Comparison of ENCODE assay signal across 23 mouse cellular contexts in the genomic region with DNA sequence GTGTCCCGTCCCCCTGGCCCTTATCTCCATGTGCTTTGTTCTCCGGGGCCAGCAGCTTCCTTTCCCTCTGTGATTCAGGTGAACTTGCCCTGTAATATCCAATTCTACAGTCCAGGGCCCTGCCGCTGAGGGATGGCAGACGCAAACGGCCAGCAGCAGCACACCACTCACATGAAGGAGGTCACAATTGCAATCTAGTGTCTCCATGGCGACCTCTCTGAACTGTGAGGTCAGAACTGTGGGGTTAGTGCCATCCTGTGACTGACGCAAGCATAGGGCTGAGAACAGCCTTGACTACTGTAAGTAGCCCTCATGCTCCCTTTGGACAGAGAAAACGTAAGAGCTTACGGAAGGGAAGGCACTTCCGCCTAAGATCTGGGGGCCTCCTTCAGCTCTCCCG.
"Had no signal": no experiment of that assay in that cellular context is flagged by ENCODE, and none has a peak within 500 bp of the region (broad histone marks: within the 10 kb centered on the region; RNA-seq: fewer than 3 reads in every experiment).

No protein-coding gene starts in this region.

- H3K27ac ChIP-seq: gastrocnemius, adult 2 months; heart, embryonic 10.5 days; hindbrain, embryonic 13.5 days; hindbrain, embryonic 15.5 days; hindbrain, postnatal 0 days; kidney, embryonic 15.5 days; kidney, postnatal 0 days; layer of hippocampus, adult 2 months; limb, embryonic 13.5 days; limb, embryonic 15.5 days; liver, embryonic 14.5 days had no signal

- H3K36me3 ChIP-seq: heart, embryonic 10.5 days; heart, embryonic 12.5 days; hindbrain, embryonic 13.5 days; hindbrain, embryonic 15.5 days; kidney, embryonic 15.5 days; limb, embryonic 13.5 days; limb, embryonic 15.5 days had no signal

- H3K4me3 ChIP-seq: gastrocnemius, adult 2 months; heart, embryonic 10.5 days; heart, embryonic 12.5 days; hindbrain, embryonic 13.5 days; hindbrain, embryonic 15.5 days; kidney, embryonic 15.5 days; layer of hippocampus, adult 2 months; limb, embryonic 13.5 days; limb, embryonic 15.5 days had no signal

- H3K9ac ChIP-seq: heart, embryonic 12.5 days; hindbrain, embryonic 13.5 days; hindbrain, embryonic 15.5 days; kidney, embryonic 15.5 days; limb, embryonic 13.5 days; limb, embryonic 15.5 days; liver, embryonic 14.5 days had no signal

- DNase-seq: gastrocnemius, adult 2 months; gastrocnemius, postnatal 10 days; gastrocnemius, postnatal 25 days; heart, adult 18-20 months; heart, postnatal 14 days; heart, postnatal 36 days; kidney, adult 11 months; kidney, adult 2 months; kidney, adult 9 months; kidney, postnatal 14 days; kidney, postnatal 4 days; left cerebral cortex, postnatal 4 days had no signal

- H3K4me1 ChIP-seq: heart, embryonic 12.5 days; hindbrain, embryonic 13.5 days; hindbrain, embryonic 15.5 days; limb, embryonic 13.5 days; limb, embryonic 15.5 days had no signal

- H3K27me3 ChIP-seq: heart, embryonic 12.5 days; hindbrain, embryonic 13.5 days; hindbrain, embryonic 15.5 days; kidney, embryonic 15.5 days; limb, embryonic 13.5 days; limb, embryonic 15.5 days had no signal

- H3K9me3 ChIP-seq: heart, embryonic 10.5 days; heart, embryonic 12.5 days; hindbrain, embryonic 13.5 days; hindbrain, embryonic 15.5 days; kidney, embryonic 15.5 days; limb, embryonic 13.5 days; limb, embryonic 15.5 days had no signal
